In the genomic region with DNA sequence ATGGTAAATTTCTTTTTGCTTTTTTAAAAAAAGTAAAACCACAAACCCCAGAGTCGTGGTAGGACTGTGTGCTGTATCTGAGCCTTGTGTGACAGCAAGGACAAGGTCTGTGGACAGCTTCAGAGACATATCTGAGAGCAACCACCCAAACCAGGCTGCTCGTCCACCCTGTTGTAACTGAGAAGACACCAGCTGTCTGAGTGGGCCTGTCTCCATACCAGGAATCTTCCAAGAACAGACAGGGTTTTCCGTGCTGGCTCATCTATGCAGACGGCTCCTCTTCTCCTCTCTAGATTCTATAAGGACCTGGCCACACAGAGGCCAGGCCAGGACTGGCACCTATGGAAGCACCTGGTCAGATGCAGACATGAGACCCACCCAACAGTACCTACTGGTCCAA, we compare ENCODE assay signal across 20 mouse cellular contexts. TPM values are rescaled to one million over a fixed set of nuclear protein-coding genes. Genes with fewer than 3 reads are reported as not detected.
A peak's percentile ranks its signal among the peaks of the same experiment; 100 is the strongest.
DNase-seq lines count a peak whose midpoint lies in the region; ATAC-seq and TF ChIP-seq lines count a peak whose summit lies in the region.
"Had no signal": no experiment of that assay in that cellular context is flagged by ENCODE, and none has a peak within 500 bp of the region (broad histone marks: within the 10 kb centered on the region; RNA-seq: fewer than 3 reads in every experiment).

No protein-coding gene starts in this region.

- H3K9ac ChIP-seq in hindbrain, embryonic 11.5 days (ENCODE audit: low read depth, low read length): no peak overlapping the region
- H3K9ac ChIP-seq: embryonic facial prominence, embryonic 12.5 days; forebrain, embryonic 13.5 days; forebrain, embryonic 15.5 days; forebrain, postnatal 0 days had no signal

- WGBS in cerebellum, adult 2 months: 23% methylated on average over 4 of the region's 4 CpGs
- WGBS in hindbrain, embryonic 10.5 days: 84% methylated on average over 4 of the region's 4 CpGs
- WGBS in hindbrain, embryonic 11.5 days: 91% methylated on average over 4 of the region's 4 CpGs
- 88% methylated on average over 4 of the region's 4 CpGs for WGBS in limb, embryonic 10.5 days

- H3K27ac ChIP-seq in cerebellum, adult 2 months (ENCODE audit: insufficient read depth, low read length): peak overlapping the region; percentile 83
- H3K27ac ChIP-seq in hindbrain, embryonic 10.5 days: peak overlapping the region; percentile 41; the same call in 1 of the 2 replicates
- no peak overlapping the region for H3K27ac ChIP-seq in hindbrain, embryonic 11.5 days (ENCODE audit: low read depth, low read length)
- 0 out of 2 replicates have a peak overlapping the region, but pooled peaks have one; percentile 51 for H3K27ac ChIP-seq in limb, embryonic 10.5 days
- H3K27ac ChIP-seq: embryonic facial prominence, embryonic 10.5 days; embryonic facial prominence, embryonic 12.5 days; forebrain, embryonic 13.5 days; forebrain, embryonic 15.5 days had no signal

- peaks cover 77% of the 10 kb centered on the region for H3K4me1 ChIP-seq in cerebellum, adult 2 months (ENCODE audit: control insufficient read depth, insufficient read depth, low read length)
- peaks cover 33% of the 10 kb centered on the region for H3K4me1 ChIP-seq in hindbrain, embryonic 10.5 days (replicated peaks)
- no peaks in the 10 kb centered on the region for H3K4me1 ChIP-seq in hindbrain, embryonic 11.5 days (replicated peaks; ENCODE audit: control insufficient read depth, insufficient read depth, low read length)
- peaks cover 34% of the 10 kb centered on the region for H3K4me1 ChIP-seq in limb, embryonic 10.5 days

- no peak for DNase-seq in cerebellum, adult 2 months
- DNase-seq in cerebellum, postnatal 25 days: no peak
- no peak for DNase-seq in hindbrain, embryonic 10.5 days (ENCODE audit: low spot score)
- DNase-seq in hindbrain, embryonic 11.5 days (ENCODE audit: low spot score): no peak
- DNase-seq in limb, embryonic 10.5 days (ENCODE audit: low spot score): no peak
- DNase-seq: adrenal gland, adult 8-10 months; adrenal gland, postnatal 14 days; adrenal gland, postnatal 36 days; B cell, adult 2 months; cerebellum, adult 11-12 months; cerebellum, adult 8-10 months; forebrain, postnatal 0 days had no signal

- H3K4me3 ChIP-seq in cerebellum, adult 2 months (replicated peaks; ENCODE audit: insufficient read depth, low read depth, low read length): no peak overlapping the region
- no peak overlapping the region for H3K4me3 ChIP-seq in hindbrain, embryonic 10.5 days
- no peak overlapping the region for H3K4me3 ChIP-seq in hindbrain, embryonic 11.5 days (ENCODE audit: low read depth, low read length)
- no peak overlapping the region for H3K4me3 ChIP-seq in limb, embryonic 10.5 days
- H3K4me3 ChIP-seq: embryonic facial prominence, embryonic 10.5 days; embryonic facial prominence, embryonic 12.5 days; forebrain, embryonic 13.5 days; forebrain, embryonic 15.5 days had no signal

- no peaks in the 10 kb centered on the region for H3K27me3 ChIP-seq in cerebellum, adult 2 months (ENCODE audit: control insufficient read depth, insufficient read depth, low read length)
- H3K27me3 ChIP-seq in hindbrain, embryonic 10.5 days (ENCODE audit: insufficient read depth, poor library complexity, severe bottlenecking): 0 out of 2 replicates have a peak, but pooled peaks cover 4% of the 10 kb centered on the region
- no peaks in the 10 kb centered on the region for H3K27me3 ChIP-seq in hindbrain, embryonic 11.5 days (ENCODE audit: control insufficient read depth, insufficient read depth, low read length)
- H3K27me3 ChIP-seq in limb, embryonic 10.5 days (ENCODE audit: low read depth, poor library complexity, severe bottlenecking): peaks cover 19% of the 10 kb centered on the region
- H3K27me3 ChIP-seq: embryonic facial prominence, embryonic 12.5 days; forebrain, embryonic 13.5 days; forebrain, embryonic 15.5 days had no signal

- H3K9me3 ChIP-seq in hindbrain, embryonic 10.5 days: no peaks in the 10 kb centered on the region
- H3K9me3 ChIP-seq in hindbrain, embryonic 11.5 days (ENCODE audit: control insufficient read depth, low read length): no peaks in the 10 kb centered on the region
- H3K9me3 ChIP-seq in limb, embryonic 10.5 days (replicated peaks): no peaks in the 10 kb centered on the region
- H3K9me3 ChIP-seq: embryonic facial prominence, embryonic 12.5 days; forebrain, embryonic 13.5 days; forebrain, embryonic 15.5 days; G1E had no signal

- no peak for TF ChIP-seq CTCF in cerebellum, adult 2 months (IDR thresholded peaks at IDR 0.05; ENCODE audit: borderline replicate concordance, insufficient read depth, low read depth, low read length)

- no peak for ATAC-seq in hindbrain, embryonic 11.5 days (ENCODE audit: low FRiP score)
- ATAC-seq: activated CD4-positive, CD25-positive, alpha-beta regulatory T cell, adult 4 months; CD4-positive, CD25-positive, alpha-beta regulatory T cell, adult 4 months; forebrain, embryonic 13.5 days; forebrain, embryonic 15.5 days; forebrain, postnatal 0 days; Patski had no signal

- no peaks in the 10 kb centered on the region for H3K36me3 ChIP-seq in hindbrain, embryonic 10.5 days
- H3K36me3 ChIP-seq in hindbrain, embryonic 11.5 days (ENCODE audit: control insufficient read depth, insufficient read depth, low read length): no peaks in the 10 kb centered on the region
- no peaks in the 10 kb centered on the region for H3K36me3 ChIP-seq in limb, embryonic 10.5 days
- H3K36me3 ChIP-seq: embryonic facial prominence, embryonic 10.5 days; embryonic facial prominence, embryonic 12.5 days; forebrain, embryonic 15.5 days; G1E had no signal

- H3K4me2 ChIP-seq in hindbrain, embryonic 11.5 days (replicated peaks; ENCODE audit: low read depth, low read length): no peak overlapping the region
- H3K4me2 ChIP-seq: embryonic facial prominence, embryonic 12.5 days; forebrain, embryonic 13.5 days; forebrain, embryonic 15.5 days had no signal

- no peak for TF ChIP-seq POLR2A in cerebellum, adult 2 months (IDR thresholded peaks at IDR 0.05; ENCODE audit: borderline replicate concordance, insufficient read depth, low read length)

RNA-seq across cellular contexts. Expression of gene Grm4, which starts 27.8 kb away (rescaled TPM):
- polyA plus RNA-seq in cerebellum, adult 2 months (2012; rRNA removed): 310 and 403 TPM in 2 replicates
- polyA plus RNA-seq in hindbrain, embryonic 10.5 days (2016; fragmentation: Nextera tagmentation; extraction: Ambion mirVana): 2.2 and 4.2 TPM in 2 replicates
- 2.5 and 3.6 TPM in 2 replicates for polyA plus RNA-seq in hindbrain, embryonic 11.5 days (2014; fragmentation: Nextera tagmentation; extraction: Ambion mirVana)
- 0.06 and 0.35 TPM in 2 replicates for polyA plus RNA-seq in limb, embryonic 10.5 days (2016; fragmentation: Nextera tagmentation; extraction: Ambion mirVana)
- polyA plus RNA-seq: CD4-positive, CD25-positive, alpha-beta regulatory T cell, adult 4 months; G1E had no signal

Comparison
In these comparisons a context has a peak if more than half of its experiments do, and no peak if none do; other contexts are left out.
1. RNA of gene Grm4, which starts 27.8 kb away (polyA plus RNA-seq): 310 to 403 TPM in cerebellum, adult 2 months; 2.2 to 4.2 TPM in hindbrain, embryonic 10.5 days, 2.5 to 3.6 TPM in hindbrain, embryonic 11.5 days and 0.06 to 0.35 TPM in limb, embryonic 10.5 days; every median in the first group is over 10 times any median in the second.